Mouse (Mus musculus) lung, embryonic 14.5 days (tissue): ENCODE data around the gene C2. TPM values are rescaled to one million over a fixed set of nuclear protein-coding genes. Genes with fewer than 3 reads are reported as not detected.
A peak's percentile ranks its signal among the peaks of the same experiment; 100 is the strongest.

Source experiments
- ATAC-seq: fragments of 200-750 bp; cut with Nextera tagmentation; 2 replicates; pipeline ENCODE4 v1.8.0; 2017; ENCODE audit warnings: mild to moderate bottlenecking, moderate TSS enrichment, moderate library complexity; ENCODE audit not compliant: insufficient read depth
- DNase-seq: peaks from one replicate; pipeline ENCODE4 v3.0.0-alpha.2; 2015
- H3K27ac ChIP-seq: fragments of 300-500 bp; sonication (generic); 2 replicates; pipeline ENCODE4 v1.5.1; 2014; ENCODE audit warnings: low read depth, mild to moderate bottlenecking, moderate library complexity
- H3K27me3 ChIP-seq: fragments of 300-500 bp; sonication (generic); 2 replicates; pipeline ENCODE4 v1.6.1; 2014; ENCODE audit warnings: low read length, control low read depth; ENCODE audit not compliant: insufficient read depth
- H3K36me3 ChIP-seq: fragments of 300-500 bp; sonication (generic); 2 replicates; pipeline ENCODE4 v1.6.1; 2014; ENCODE audit warnings: control low read depth; ENCODE audit not compliant: insufficient read depth
- H3K4me1 ChIP-seq: fragments of 300-500 bp; sonication (generic); 2 replicates; pipeline ENCODE4 v1.6.1; 2014; ENCODE audit warnings: antibody characterized with exemption, control low read depth; ENCODE audit not compliant: insufficient read depth
- H3K4me2 ChIP-seq: fragments of 300-500 bp; sonication (generic); 2 replicates; pipeline ENCODE4 v1.6.1; 2014; ENCODE audit warnings: mild to moderate bottlenecking
- H3K4me3 ChIP-seq: fragments of 300-500 bp; sonication (generic); 2 replicates; pipeline ENCODE4 v1.5.1; 2014; ENCODE audit warnings: low read depth, low read length
- H3K9ac ChIP-seq: fragments of 300-500 bp; sonication (generic); 2 replicates; pipeline ENCODE4 v1.6.1; 2014
- H3K9me3 ChIP-seq: fragments of 300-500 bp; sonication (generic); 2 replicates; pipeline ENCODE4 v1.6.1; 2016; ENCODE audit warnings: low read depth, low read length, control low read depth
- CTCF ChIP-seq: IDR thresholded peaks from 2 replicates; pipeline ENCODE4 v1.5.1; 2016; ENCODE audit warnings: antibody characterized with exemption, low read depth
- WGBS: fragments of 180-500 bp; shearing (Covaris S2); extraction: QIAGEN DNeasy Blood & Tissue Kit; methylation state at CpG from one replicate; pipeline ENCODE4 v1.1.7; 2014; 5-methylcytosine and 5-hydroxymethylcytosine counted together
- polyA plus RNA-seq: library from polyadenylated mRNA; unstranded; fragments of >200 nt; fragmentation: Nextera tagmentation; extraction: Ambion mirVana; gene quantifications from 2 replicates; pipeline ENCODE4 v1.2.1, GENCODE M21; 2014

The C2 gene
- polyA plus RNA-seq, result 1.3 and 1.4 TPM in 2 replicates

DNA sequence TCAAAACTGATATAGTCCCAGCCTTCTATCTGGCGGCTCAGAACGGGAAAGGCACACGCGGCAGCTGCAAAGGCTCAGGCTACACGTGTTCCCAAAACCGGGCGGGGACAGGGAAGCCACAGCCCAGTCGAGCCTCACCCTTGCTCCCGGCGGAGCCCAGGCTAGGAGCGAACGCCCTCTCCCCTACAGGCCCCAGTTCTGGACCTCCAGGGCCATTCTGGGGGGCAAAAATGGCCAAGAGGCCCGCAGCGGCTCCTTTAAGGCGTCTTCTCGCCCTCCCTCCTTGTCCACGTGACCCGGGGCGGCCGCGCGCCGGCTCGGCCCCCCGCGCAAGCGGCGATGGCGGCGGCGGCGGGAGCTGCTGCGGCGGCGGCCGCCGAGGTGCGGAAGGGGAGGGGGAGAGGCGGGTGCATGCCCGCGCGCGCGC lies at the start of gene C2, which contains the start of gene Ehmt2:
TSS of gene C2 (minus strand) at position 106 of the 427 bp plus-strand sequence.
TSS of gene Ehmt2 (plus strand) at position 310 of the 427 bp plus-strand sequence.
- Histone ChIP-seq H3K4me1 (peaks cover 11% of the 10 kb centered on the region; the same call in 1 of the 2 replicates), H3K4me3 (peak within 1 kb of the TSS; percentile 89), H3K9me3 (no peaks in the 10 kb centered on the region), H3K27me3 (no peaks in the 10 kb centered on the region), H3K27ac (peak within 1 kb of the TSS; percentile 98), H3K4me2 (peak within 1 kb of the TSS; percentile 86), H3K9ac (peak within 1 kb of the TSS; percentile 96), H3K36me3 (peaks cover 29% of the 10 kb centered on the region)
- DNase-seq (peak; percentile 91), ATAC-seq (peak; percentile 76)
- 1% methylated on average over 38 of the region's 44 CpGs for WGBS
- no peak for TF ChIP-seq CTCF

DNA sequence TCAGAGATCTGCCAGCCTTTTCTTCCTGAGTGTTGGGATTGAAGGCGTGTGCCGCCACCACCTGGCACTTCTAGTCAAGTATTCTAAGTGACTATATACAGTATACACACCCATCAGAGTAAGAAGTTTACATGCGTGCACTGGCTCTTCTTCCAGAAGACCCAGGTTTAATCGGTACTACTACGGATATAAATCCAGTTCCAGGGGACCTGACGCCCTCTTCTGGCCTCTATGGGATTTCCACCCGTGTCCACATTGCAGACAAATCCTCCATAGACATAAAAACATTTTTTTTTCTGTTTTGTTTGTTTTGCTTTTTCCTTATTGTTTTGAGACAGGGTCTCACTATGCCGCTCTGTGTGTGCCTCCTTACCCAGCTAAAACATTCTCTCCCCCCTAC lies 49.5 kb upstream of the C2 start:
- H3K9ac ChIP-seq, result no peak overlapping the region
- H3K4me2 ChIP-seq, result no peak overlapping the region
- ATAC-seq (no peak), DNase-seq (peak; percentile 80)
- 19% methylated on average over 8 of the region's 8 CpGs for WGBS
- H3K4me3 ChIP-seq, result no peak overlapping the region
- H3K27me3 ChIP-seq, result no peaks in the 10 kb centered on the region
- H3K36me3 ChIP-seq, result peaks cover 25% of the 10 kb centered on the region
- peaks cover 8% of the 10 kb centered on the region for H3K4me1 ChIP-seq
- H3K9me3 ChIP-seq, result no peaks in the 10 kb centered on the region
- H3K27ac ChIP-seq, result no peak overlapping the region
- TF ChIP-seq CTCF, result peak; percentile 61

DNA sequence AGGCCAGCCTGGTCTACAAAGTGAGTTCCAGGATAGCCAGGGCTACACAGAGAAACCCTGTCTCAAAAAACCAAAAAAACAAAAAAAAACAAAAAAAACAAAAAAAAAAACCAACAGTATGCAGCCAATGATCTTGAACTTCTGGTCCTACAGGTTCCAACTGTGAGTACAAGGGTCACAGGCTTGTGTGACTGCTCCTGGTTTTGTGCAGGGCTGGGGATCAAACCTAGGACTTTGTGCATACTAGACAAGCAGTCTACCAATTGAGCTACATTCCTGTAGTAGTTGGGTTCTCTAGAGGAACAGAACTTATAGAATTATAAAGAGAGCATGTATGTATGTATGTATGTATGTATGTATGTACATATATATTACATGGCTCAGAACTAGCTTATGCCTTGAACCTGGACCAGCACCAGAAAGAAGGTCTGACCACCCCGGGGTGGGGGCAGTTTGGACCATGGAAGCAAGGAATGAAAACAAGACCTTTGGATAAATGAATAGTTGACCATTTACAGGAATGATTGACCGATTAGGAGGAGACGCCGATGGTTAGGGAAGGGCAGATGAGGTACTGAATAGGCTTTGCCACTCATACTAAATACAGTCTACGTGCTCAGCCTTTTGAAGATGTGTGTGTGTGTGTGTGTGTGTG lies 48.5 kb upstream of the C2 start:
- Histone ChIP-seq H3K9ac (no peak overlapping the region), H3K4me3 (no peak overlapping the region), H3K27ac (no peak overlapping the region), H3K4me2 (no peak overlapping the region), H3K4me1 (peaks cover 10% of the 10 kb centered on the region), H3K27me3 (no peaks in the 10 kb centered on the region), H3K9me3 (no peaks in the 10 kb centered on the region), H3K36me3 (peaks cover 23% of the 10 kb centered on the region)
- DNase-seq, result no peak
- 84% methylated on average over 5 of the region's 5 CpGs for WGBS
- no peak for ATAC-seq
- no peak for TF ChIP-seq CTCF

DNA sequence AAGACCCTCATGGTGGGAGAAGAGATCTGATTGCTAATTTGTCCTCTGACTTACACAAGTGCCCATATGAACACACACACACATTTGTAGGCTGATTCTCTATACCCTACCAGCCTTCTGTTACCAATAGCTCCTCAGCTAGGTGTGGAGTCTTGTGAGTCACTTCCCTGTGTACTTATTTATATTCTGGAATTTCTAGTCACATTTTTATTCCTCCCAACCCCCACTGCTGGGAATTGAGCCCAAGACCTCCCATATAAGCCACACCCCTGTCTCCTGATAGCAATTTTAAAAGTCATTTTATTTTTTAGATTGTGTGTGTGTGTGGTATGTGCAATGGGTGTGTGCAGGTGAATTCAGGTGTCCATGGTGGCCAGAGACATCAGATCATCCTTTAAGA lies 46.3 kb upstream of the C2 start:
- H3K9me3 ChIP-seq, result no peaks in the 10 kb centered on the region
- no peaks in the 10 kb centered on the region for H3K27me3 ChIP-seq
- no peak overlapping the region for H3K4me2 ChIP-seq
- DNase-seq (peak; percentile 25), ATAC-seq (no peak)
- no peak overlapping the region for H3K27ac ChIP-seq
- no peak overlapping the region for H3K4me3 ChIP-seq
- 0 out of 2 replicates have a peak, but pooled peaks cover 4% of the 10 kb centered on the region for H3K4me1 ChIP-seq
- no peak overlapping the region for H3K9ac ChIP-seq
- H3K36me3 ChIP-seq, result peaks cover under 1% of the 10 kb centered on the region
- no peak for TF ChIP-seq CTCF

DNA sequence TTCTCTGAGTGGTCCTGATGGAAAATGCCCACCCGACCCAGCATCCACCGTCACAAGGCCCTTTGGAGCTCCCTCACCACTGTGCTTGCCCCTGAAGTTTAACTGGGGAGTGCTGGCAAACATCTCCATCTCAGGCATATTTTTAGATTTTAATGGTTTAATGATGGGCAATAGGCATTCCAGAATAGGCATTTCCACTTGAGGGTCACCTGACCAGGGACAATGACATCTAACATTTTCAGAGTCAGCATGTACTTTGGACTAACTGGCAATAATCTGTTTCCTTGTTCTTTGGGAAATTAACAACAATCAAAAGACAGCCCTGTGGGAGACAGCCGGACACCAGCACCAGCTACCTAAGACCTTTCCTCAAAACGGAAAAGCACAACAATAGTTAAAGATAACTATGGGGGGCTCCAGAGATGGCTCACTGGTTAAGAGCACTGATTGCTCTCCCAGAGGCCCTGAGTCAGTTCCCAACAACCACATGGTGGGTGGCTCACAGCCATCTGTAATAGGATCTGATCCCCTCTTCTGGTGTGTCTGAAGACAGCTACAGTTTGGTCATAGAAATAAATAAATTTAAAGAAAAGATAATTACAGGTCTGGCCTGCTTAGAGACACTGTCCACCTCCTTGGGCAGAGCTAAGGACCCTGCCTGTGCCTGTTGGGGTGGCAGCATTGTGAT lies 45.2 kb upstream of the C2 start:
- Histone ChIP-seq H3K4me2 (no peak overlapping the region), H3K4me1 (0 out of 2 replicates have a peak, but pooled peaks cover 4% of the 10 kb centered on the region), H3K9ac (no peak overlapping the region), H3K36me3 (no peaks in the 10 kb centered on the region), H3K27ac (no peak overlapping the region), H3K27me3 (no peaks in the 10 kb centered on the region), H3K9me3 (no peaks in the 10 kb centered on the region), H3K4me3 (no peak overlapping the region)
- DNase-seq (no peak), ATAC-seq (no peak)
- WGBS, result 78% methylated on average over 4 of the region's 4 CpGs
- TF ChIP-seq CTCF, result no peak

DNA sequence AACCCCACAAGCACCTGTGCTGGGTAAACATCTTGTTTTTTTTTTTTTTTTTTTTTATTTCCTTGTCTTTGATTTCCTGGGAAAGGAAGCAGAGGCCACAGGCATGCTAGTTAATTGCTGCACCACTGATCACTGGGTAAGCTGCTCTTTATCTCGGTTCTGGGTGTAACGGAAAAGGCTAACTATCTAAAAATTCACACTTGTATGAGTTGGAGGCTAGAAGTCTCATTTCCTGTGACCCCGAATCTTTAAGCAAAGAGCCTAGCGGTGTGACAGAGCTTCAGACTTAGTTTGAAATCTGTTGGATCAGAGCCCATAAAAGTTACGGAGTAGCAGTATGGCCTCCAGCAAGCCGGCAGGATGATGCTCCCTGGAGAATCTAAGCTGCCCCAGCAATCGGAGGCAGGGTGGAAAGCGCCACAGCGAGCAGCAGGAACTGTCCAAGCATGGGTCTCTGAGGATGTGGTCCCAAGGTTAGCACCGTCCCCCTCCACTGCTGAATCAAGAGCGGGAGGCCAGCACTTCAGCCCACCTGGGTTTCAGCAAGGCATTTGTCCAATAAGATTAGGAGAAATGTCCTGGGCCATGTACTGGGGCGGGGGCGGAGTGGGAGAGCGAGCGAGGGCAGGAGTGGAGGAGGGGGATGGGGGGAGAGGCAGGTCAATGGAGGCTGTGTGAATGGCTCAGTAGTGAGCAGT lies 43.4 kb upstream of the C2 start:
- Histone ChIP-seq H3K27ac (peak overlapping the region; percentile 61; the same call in 1 of the 2 replicates), H3K9ac (peak overlapping the region; percentile 36), H3K27me3 (no peaks in the 10 kb centered on the region), H3K4me3 (peak overlapping the region; percentile 13), H3K9me3 (no peaks in the 10 kb centered on the region), H3K36me3 (no peaks in the 10 kb centered on the region), H3K4me2 (peak overlapping the region; percentile 48), H3K4me1 (0 out of 2 replicates have a peak, but pooled peaks cover 4% of the 10 kb centered on the region)
- no peak for TF ChIP-seq CTCF
- WGBS, result 6% methylated on average over 15 of the region's 15 CpGs
- peak; percentile 55 for DNase-seq
- peak; percentile 77; the same call in 1 of the 2 replicates for ATAC-seq
